18 mouse cellular contexts compared by ENCODE assay signal in genomic region chr11:106633456-106633855, GRCm38 (mm10).
"Had no signal": no experiment of that assay in that cellular context is flagged by ENCODE, and none has a peak within 500 bp of the region (broad histone marks: within the 10 kb centered on the region; RNA-seq: fewer than 3 reads in every experiment).

No protein-coding gene starts in this region.

- DNase-seq: lung, adult 18-20 months; lung, embryonic 14.5 days; lung, postnatal 10 days; lung, postnatal 4 days; midbrain, embryonic 14.5 days; retina, postnatal 1 day; right cerebral cortex, adult 18-20 months; right cerebral cortex, postnatal 25 days; right cerebral cortex, postnatal 4 days; spleen, adult 18-20 months; thymus, adult 18-20 months; thymus, postnatal 14 days; thymus, postnatal 36 days had no signal

- H3K36me3 ChIP-seq: midbrain, embryonic 10.5 days; midbrain, embryonic 12.5 days; neural tube, embryonic 13.5 days; neural tube, embryonic 15.5 days had no signal

- H3K4me3 ChIP-seq: midbrain, embryonic 10.5 days; midbrain, embryonic 12.5 days; myocyte; neural tube, embryonic 13.5 days; neural tube, embryonic 15.5 days had no signal

- H3K4me1 ChIP-seq: neural tube, embryonic 15.5 days had no signal

- H3K9me3 ChIP-seq: neural tube, embryonic 15.5 days had no signal

- H3K9ac ChIP-seq: lung, embryonic 14.5 days; midbrain, embryonic 12.5 days; neural tube, embryonic 13.5 days; neural tube, embryonic 15.5 days had no signal

- H3K27ac ChIP-seq: midbrain, embryonic 10.5 days; midbrain, embryonic 12.5 days; neural tube, embryonic 13.5 days; neural tube, embryonic 15.5 days had no signal

- H3K27me3 ChIP-seq: midbrain, embryonic 12.5 days; neural tube, embryonic 15.5 days had no signal
